Mouse (Mus musculus): ENCODE data around the gene Gm21028.
"Not testable (repeated sequence)": the region's sequence is repeated elsewhere in the genome, so short reads cannot be mapped to it uniquely, and the experiment has no call there.

Gene Gm21028

DNA sequence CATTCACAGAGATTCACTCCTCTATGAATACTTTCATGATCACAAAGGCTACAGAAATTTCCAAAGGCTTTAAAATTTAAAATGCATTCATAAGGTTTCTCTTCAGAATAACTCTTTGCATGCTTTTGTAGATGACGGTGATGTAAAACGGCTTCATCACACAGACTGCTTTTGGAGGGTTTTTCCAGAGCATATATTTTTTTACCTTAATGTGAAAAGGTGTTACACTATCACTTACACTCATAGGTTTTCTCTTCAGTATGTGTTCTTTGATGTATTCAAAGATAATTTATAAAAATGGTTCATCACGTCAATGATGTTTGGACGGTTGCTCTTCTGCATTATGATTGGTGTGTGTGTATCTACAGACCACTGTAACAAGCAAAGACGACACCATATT, at the start of gene Gm21028:
Gene Gm21028, minus strand, starts transcription at position 101 of the 400 bp plus-strand sequence.
- DNase-seq (ENCODE audit: low spot score), result no peak

DNA sequence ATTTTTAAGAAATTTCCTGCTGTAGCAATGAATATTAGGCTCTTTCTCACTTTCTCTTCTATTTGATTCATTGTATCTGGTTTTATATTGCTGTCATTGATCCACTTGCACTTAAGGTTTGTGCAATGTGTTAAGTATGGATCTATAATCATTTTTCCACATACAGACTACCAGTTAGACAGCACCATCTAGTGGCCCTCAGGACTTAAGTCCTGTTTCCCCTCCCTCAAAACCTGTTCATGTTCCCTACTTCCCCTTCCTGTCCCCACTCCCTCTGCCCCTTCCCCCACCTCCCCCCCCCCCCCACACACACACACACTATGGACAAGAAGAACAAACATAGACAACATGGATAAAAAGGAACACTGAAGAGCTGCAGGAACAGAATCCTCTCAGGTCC, 17.3 kb upstream of the Gm21028 start:
- not testable (repeated sequence) for DNase-seq (ENCODE audit: low spot score)

DNA sequence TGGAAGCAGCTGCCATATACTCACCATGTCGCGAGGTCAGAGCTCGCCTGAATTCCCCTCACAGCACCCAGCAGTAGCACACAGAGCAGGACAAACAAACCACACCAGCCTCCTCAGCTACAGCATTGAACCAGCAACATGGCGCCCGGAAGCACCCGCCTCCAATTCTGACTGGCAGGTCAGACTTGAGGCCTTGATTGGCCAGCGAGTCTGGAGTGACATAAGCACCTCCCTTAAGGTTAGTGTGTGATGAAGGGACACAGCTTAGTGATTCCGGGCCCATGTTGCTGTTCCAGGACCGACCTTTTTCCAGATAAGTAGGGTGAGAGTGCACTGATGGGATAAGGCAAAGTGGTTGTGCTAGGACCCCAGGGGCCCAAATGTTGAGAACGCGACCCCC, 14.0 kb upstream of the Gm21028 start, which contains the start of gene Zfp977:
Gene Zfp977, minus strand, starts transcription at position 135 of the 400 bp plus-strand sequence.
- DNase-seq (ENCODE audit: low spot score), result not testable (repeated sequence)

DNA sequence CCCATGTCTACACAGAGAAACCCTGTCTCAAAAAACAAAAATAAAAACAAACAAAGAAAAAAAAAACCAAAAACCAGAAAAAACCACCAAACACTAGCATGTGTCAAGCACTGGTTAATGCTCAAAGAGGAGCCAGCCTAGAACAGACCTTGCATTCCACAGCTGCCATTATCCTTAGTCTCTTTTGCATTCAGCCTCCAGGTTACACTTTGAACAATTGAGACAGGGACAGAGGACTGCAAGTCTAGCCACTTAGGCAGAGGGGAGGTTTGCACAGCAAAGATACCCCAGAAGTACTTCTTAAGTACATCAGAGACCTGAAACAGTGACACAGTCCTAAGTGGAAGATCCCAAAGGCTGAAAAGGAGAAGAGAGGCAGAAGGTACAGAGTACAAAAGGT, 12.9 kb upstream of the Gm21028 start:
- not testable (repeated sequence) for DNase-seq (ENCODE audit: low spot score)

DNA sequence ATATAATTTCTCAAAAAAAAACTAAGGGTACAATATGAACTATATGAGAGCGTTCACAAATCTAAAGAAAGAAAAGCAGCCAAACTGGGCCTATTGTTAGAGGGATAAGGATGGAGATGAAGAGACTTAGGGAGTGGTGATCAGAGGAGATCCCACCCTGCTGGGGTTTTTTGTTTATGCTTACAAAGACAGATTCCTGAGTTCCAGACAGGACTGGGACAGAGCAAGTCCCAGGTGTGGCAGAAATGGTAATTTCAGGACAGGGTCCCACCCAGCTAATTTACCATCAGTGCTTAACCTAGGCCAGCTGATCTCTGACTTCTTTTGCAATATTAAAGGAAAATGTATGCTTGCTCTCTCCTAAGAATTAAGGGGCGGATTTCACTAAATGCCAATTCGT, 26.6 kb downstream of the Gm21028 start:
- no peak for DNase-seq (ENCODE audit: low spot score)
